Mouse (Mus musculus) forebrain, embryonic 16.5 days (tissue): ENCODE results near the gene Mfn2. TPM values are rescaled to one million over a fixed set of nuclear protein-coding genes. Genes with fewer than 3 reads are reported as not detected.

Experiments
- ATAC-seq: fragments of 200-750 bp; cut with Nextera tagmentation; 2 replicates; pipeline ENCODE4 v1.8.0; 2017; ENCODE audit warnings: mild to moderate bottlenecking, moderate library complexity
- H3K27ac ChIP-seq: fragments of 300-500 bp; sonication (generic); 2 replicates; pipeline ENCODE4 v1.5.1; 2014; ENCODE audit warnings: low read length, control low read depth
- H3K27me3 ChIP-seq: fragments of 300-500 bp; sonication (generic); replicated peaks from 2 replicates; pipeline ENCODE4 v1.6.1; 2014; ENCODE audit warnings: low read length; ENCODE audit not compliant: control insufficient read depth, insufficient read depth
- H3K36me3 ChIP-seq: fragments of 300-500 bp; sonication (generic); 2 replicates; pipeline ENCODE4 v1.6.1; 2014; ENCODE audit not compliant: control insufficient read depth, insufficient read depth
- H3K4me1 ChIP-seq: fragments of 300-500 bp; sonication (generic); replicated peaks from 2 replicates; pipeline ENCODE4 v1.6.1; 2014; ENCODE audit warnings: low read length; ENCODE audit not compliant: control insufficient read depth, insufficient read depth
- H3K4me2 ChIP-seq: fragments of 300-500 bp; sonication (generic); 2 replicates; pipeline ENCODE4 v1.6.1; 2014; ENCODE audit warnings: mild to moderate bottlenecking, low read length, control low read depth
- H3K4me3 ChIP-seq: fragments of 300-500 bp; sonication (generic); replicated peaks from 2 replicates; pipeline ENCODE4 v1.5.1; 2014; ENCODE audit warnings: mild to moderate bottlenecking, low read length, control low read depth
- H3K9ac ChIP-seq: fragments of 300-500 bp; sonication (generic); replicated peaks from 2 replicates; pipeline ENCODE4 v1.6.1; 2014; ENCODE audit warnings: low read depth, low read length, control low read depth
- H3K9me3 ChIP-seq: fragments of 300-500 bp; sonication (generic); 2 replicates; pipeline ENCODE4 v1.6.1; 2016; ENCODE audit warnings: low read length; ENCODE audit not compliant: control insufficient read depth
- WGBS: fragments of 180-500 bp; shearing (Covaris S2); extraction: QIAGEN DNeasy Blood & Tissue Kit; methylation state at CpG from one replicate; pipeline ENCODE4 v1.1.7; 2014; 5-methylcytosine and 5-hydroxymethylcytosine counted together
- polyA plus RNA-seq: library from polyadenylated mRNA; unstranded; fragments of >200 nt; fragmentation: Nextera tagmentation; extraction: Ambion mirVana; gene quantifications from 2 replicates; pipeline ENCODE4 v1.2.1, GENCODE M21; 2015

Mfn2 gene
- polyA plus RNA-seq, 1 experiment from 2014 or later = 90.7 TPM

DNA sequence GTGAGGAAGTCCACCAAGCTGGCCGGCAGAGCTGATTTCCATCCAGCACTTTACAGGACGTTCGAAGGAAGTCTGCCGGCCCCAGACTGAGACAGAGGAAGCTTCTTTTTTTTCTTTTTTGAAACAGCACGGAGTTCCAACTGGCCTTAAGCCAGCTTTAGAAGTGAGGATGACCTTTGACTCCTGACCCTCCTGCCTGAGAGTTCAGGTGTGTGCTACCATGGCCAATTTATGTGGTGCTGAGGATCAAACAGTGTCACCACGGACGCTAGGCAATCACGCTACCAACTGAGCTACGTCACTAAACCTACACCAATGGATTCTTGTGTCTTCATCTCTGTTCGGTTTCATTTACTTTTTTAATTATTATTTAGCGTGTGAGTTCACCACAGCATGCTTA lies 17.8 kb upstream of the Mfn2 start:
- Histone ChIP-seq H3K9ac (no peak overlapping the region), H3K27ac (no peak overlapping the region), H3K4me3 (no peak overlapping the region), H3K36me3 (no peaks in the 10 kb centered on the region), H3K27me3 (no peaks in the 10 kb centered on the region), H3K9me3 (no peaks in the 10 kb centered on the region), H3K4me2 (no peak overlapping the region), H3K4me1 (no peaks in the 10 kb centered on the region)
- ATAC-seq = no peak
- WGBS = 83% methylated on average over 11 of the region's 11 CpGs

DNA sequence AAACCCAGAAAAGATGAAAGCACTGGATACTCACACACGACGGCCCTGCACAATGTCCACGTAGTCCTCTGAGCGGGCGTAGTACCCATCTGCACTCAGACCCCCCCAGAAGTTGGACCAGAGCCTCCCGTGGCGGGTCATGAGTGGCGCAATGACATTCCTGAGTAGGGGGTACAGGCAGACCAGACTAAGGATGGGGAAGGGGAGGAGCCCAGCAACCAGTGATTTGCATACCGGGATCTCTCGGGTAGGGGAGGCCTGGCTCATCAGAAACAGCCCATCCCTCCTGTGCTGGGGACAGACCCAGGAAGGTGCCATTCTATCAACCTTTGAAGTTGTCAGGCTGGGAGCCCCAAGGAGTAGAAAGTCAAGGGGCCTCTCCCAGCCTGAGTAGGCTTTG lies 16.5 kb upstream of the Mfn2 start:
- H3K4me1 ChIP-seq = no peaks in the 10 kb centered on the region
- no peaks in the 10 kb centered on the region for H3K36me3 ChIP-seq
- no peak overlapping the region for H3K9ac ChIP-seq
- no peaks in the 10 kb centered on the region for H3K27me3 ChIP-seq
- no peaks in the 10 kb centered on the region for H3K9me3 ChIP-seq
- H3K4me2 ChIP-seq = no peak overlapping the region
- no peak overlapping the region for H3K27ac ChIP-seq
- no peak overlapping the region for H3K4me3 ChIP-seq
- ATAC-seq = no peak
- WGBS = 27% methylated on average over 10 of the region's 10 CpGs

DNA sequence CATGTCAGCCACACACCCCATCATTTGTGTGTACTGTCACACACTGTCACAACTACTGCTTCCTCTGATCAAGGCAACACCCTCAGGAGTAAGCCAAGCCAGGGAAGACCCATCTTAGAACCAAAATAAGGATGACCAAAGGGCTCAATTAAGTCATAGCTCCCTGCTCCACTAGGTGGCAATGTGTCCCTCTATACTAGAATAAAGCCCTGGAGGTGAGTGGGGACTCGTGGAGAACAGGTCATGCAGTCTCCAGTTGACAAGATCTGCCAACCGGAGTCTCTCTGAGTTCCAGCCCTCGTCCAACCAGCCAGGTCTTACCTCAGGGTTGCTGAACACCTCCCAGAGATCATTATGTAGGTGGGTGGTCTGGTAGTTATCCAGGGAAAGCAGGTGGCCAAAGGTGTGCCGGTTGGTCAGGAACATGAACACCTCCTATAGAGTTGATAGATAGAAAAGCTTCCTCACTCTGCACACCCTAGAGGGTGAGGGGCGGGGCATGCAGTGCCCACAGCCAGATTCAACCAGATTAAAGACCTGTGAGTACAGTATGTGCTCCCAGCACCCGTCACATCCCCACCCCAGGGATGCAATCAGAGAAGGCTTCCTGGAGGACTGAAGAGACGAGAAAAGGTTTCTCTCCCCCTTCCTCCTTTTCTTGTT lies 14.1 kb upstream of the Mfn2 start:
- 66% methylated on average over 7 of the region's 7 CpGs for WGBS
- no peaks in the 10 kb centered on the region for H3K4me1 ChIP-seq
- no peak overlapping the region for H3K4me3 ChIP-seq
- no peaks in the 10 kb centered on the region for H3K9me3 ChIP-seq
- no peaks in the 10 kb centered on the region for H3K27me3 ChIP-seq
- H3K9ac ChIP-seq = no peak overlapping the region
- no peak overlapping the region for H3K4me2 ChIP-seq
- ATAC-seq = 0 out of 2 replicates have a peak, but pooled peaks have one; percentile 28
- no peak overlapping the region for H3K27ac ChIP-seq
- H3K36me3 ChIP-seq = no peaks in the 10 kb centered on the region

DNA sequence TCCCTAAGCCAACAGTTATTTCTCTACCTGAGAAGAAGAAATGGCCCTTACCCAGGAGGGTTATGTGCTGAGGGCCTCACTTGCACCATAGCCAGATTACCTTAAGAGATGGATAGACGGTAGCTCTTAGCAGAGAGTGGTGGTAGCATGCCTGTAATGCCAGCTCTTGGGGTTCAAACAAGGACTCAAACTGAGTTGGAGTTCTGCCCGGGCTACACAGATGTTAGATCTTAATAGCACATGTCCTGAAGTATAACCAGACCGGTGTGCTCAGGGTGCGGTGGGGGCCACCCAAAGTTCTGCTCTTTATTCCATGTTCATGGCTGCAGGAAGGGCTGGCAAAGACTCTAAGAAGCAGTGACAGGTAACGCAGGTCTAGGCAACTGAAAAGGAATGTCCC lies 5.0 kb upstream of the Mfn2 start:
- H3K4me3 ChIP-seq = no peak overlapping the region
- no peak overlapping the region for H3K9ac ChIP-seq
- no peaks in the 10 kb centered on the region for H3K9me3 ChIP-seq
- H3K27ac ChIP-seq = no peak overlapping the region
- H3K4me1 ChIP-seq = peaks cover 3% of the 10 kb centered on the region; the same call in 1 of the 2 replicates
- no peak for ATAC-seq
- no peaks in the 10 kb centered on the region for H3K36me3 ChIP-seq
- H3K4me2 ChIP-seq = no peak overlapping the region
- H3K27me3 ChIP-seq = no peaks in the 10 kb centered on the region
- 92% methylated on average over 5 of the region's 5 CpGs for WGBS

DNA sequence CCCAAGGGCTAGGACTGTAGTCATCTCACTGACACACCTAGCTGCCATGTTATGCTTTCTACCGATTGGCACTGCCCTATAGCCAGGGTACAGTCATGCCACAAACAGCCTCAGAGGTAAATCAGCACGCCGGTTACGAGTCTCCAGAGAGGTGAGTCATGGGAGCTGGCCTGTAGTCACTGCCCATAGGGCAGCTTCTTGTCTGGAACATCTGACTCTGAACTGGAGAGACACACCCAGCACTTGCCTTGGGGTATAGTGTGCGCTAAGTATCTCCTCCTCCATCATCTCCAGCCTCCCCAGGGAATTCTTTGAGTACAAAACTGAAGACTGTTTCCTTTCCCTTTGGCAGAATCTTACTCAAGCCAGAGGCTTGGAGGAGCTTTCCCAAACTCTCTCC lies 1.7 kb upstream of the Mfn2 start:
- Histone ChIP-seq H3K9ac (no peak overlapping the region), H3K27me3 (no peaks in the 10 kb centered on the region), H3K4me1 (peaks cover 10% of the 10 kb centered on the region), H3K4me3 (no peak overlapping the region), H3K4me2 (no peak overlapping the region), H3K9me3 (no peaks in the 10 kb centered on the region), H3K27ac (no peak overlapping the region), H3K36me3 (no peaks in the 10 kb centered on the region)
- no peak for ATAC-seq
- WGBS = 88% methylated on average over 5 of the region's 5 CpGs

DNA sequence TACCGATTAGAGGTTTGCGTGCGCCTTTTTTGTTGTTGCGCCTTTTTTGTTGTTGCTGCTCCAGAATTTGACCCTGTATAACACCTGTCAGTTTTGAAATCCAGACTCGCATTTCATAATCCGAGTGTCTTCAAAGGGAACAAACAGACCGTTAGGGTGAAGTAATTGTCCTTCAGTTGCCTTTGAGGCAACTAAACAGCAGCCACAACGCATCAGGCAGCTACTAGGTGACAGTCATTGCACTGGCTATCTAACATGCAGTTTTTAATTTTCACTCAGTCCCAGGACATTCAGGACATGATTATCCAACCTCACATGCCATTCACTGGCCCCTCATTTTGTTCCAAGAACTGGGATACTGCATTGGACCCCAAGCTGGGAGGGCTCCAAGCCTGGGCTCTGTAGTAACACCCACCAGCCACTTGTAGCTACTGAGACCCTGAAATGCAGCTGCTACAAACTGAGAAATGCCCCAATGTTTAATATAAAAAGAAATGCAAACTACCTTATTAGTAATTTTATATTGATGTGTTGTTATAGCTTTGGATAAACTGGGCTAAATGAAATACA lies 671 bp upstream of the Mfn2 start:
- Histone ChIP-seq H3K27ac (peak overlapping the region; percentile 6; the same call in 1 of the 2 replicates), H3K36me3 (peaks cover 4% of the 10 kb centered on the region; the same call in 1 of the 2 replicates), H3K4me1 (peaks cover 10% of the 10 kb centered on the region), H3K27me3 (no peaks in the 10 kb centered on the region), H3K4me2 (peak overlapping the region; percentile 56), H3K9ac (peak overlapping the region; percentile 85), H3K4me3 (peak overlapping the region; percentile 86), H3K9me3 (no peaks in the 10 kb centered on the region)
- ATAC-seq = peak; percentile 23; the same call in 1 of the 2 replicates
- 0% methylated on average over 8 of the region's 8 CpGs for WGBS

DNA sequence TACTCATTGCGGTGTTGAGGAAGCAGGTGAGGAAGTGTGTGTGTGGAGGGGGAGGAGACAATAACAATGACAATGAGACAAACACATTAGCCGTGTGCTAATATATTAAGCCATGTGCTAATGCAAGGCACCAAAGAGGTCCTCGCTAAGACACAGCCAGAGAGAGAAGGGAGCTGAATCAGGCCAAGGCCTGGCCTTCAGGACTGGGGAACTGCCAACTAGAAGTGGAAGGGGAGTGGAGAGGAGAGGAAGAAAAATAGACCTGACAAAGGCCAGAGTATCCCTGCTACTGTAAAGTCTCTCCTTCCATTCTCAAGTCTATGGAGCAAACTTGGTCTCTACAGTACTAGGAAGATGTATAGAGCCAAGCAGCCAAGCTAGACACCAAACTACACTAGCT lies 903 bp downstream of the Mfn2 start:
- Histone ChIP-seq H3K4me1 (peaks cover 10% of the 10 kb centered on the region), H3K9ac (peak overlapping the region; percentile 85; the same call in 1 of the 2 replicates), H3K27me3 (no peaks in the 10 kb centered on the region), H3K4me3 (peak overlapping the region; percentile 86), H3K27ac (no peak overlapping the region), H3K9me3 (no peaks in the 10 kb centered on the region), H3K4me2 (peak overlapping the region; percentile 63), H3K36me3 (peaks cover 9% of the 10 kb centered on the region)
- no peak for ATAC-seq
- WGBS = 79% methylated on average over 3 of the region's 3 CpGs

DNA sequence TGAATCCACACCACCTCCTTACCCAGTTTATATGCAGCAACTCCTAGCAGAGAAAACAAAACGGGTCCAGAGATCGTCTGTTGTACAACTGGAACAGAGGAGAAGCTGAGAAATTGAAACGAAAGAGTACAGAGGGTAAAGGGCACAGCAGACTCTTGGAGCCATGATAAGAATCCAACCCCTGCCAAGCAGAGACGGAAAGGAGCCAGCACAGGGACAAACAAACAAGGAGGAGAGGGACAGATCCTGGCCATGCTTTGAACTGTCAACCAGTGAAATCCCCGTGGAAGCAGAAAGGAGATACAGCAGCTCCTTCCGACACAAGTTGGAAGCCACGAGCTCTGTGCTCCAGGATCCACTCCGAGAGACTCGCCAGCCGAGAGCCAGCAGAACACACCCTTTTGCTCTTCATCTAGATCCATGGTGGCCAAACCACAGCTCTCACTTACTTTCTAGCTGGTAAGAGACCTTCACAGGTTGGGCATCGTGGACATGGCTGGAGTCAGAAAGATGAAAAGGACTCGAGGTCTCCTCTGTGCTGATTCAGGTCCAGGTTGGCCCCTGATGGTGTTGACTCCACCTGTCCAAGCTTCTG lies 1.5 kb downstream of the Mfn2 start:
- H3K4me3 ChIP-seq = no peak overlapping the region
- 91% methylated on average over 12 of the region's 12 CpGs for WGBS
- no peaks in the 10 kb centered on the region for H3K27me3 ChIP-seq
- H3K4me2 ChIP-seq = no peak overlapping the region
- H3K36me3 ChIP-seq = peaks cover 9% of the 10 kb centered on the region
- ATAC-seq = no peak
- no peak overlapping the region for H3K9ac ChIP-seq
- peaks cover 10% of the 10 kb centered on the region for H3K4me1 ChIP-seq
- no peaks in the 10 kb centered on the region for H3K9me3 ChIP-seq
- no peak overlapping the region for H3K27ac ChIP-seq

DNA sequence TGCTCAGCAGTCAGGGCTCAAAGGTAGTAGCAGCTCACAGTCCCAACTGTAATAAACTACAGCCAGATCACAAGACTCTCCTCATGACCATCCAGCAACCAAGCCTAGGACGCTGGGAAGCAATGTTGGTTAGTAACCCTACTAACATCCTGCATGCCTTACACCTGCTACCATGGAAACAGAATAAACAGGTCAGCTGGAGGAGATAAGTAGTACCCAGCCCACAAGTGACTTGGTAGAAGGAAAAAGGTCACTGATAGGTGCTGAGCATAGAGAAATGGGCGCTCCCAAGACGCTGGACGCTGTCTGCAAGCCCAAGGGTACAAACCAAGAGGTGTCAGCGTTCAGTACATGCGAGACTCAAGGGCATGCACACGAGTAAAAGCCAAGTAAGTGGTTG lies 4.1 kb downstream of the Mfn2 start:
- no peak for ATAC-seq

More for the DNA sequence above, 4.1 kb downstream of the Mfn2 start:
- WGBS = 93% methylated on average over 7 of the region's 7 CpGs
- Histone ChIP-seq H3K9ac (no peak overlapping the region), H3K36me3 (peaks cover 21% of the 10 kb centered on the region), H3K27me3 (no peaks in the 10 kb centered on the region), H3K4me1 (peaks cover 10% of the 10 kb centered on the region), H3K4me3 (no peak overlapping the region), H3K9me3 (no peaks in the 10 kb centered on the region), H3K4me2 (no peak overlapping the region), H3K27ac (no peak overlapping the region)
